Mouse (Mus musculus): Measurements from ENCODE around the gene Dcaf8. TPM values are rescaled to one million over a fixed set of nuclear protein-coding genes. Genes with fewer than 3 reads are reported as not detected.

The Dcaf8 gene
- polyA plus RNA-seq, 1 experiment from 2014 or later: 114 TPM

DNA sequence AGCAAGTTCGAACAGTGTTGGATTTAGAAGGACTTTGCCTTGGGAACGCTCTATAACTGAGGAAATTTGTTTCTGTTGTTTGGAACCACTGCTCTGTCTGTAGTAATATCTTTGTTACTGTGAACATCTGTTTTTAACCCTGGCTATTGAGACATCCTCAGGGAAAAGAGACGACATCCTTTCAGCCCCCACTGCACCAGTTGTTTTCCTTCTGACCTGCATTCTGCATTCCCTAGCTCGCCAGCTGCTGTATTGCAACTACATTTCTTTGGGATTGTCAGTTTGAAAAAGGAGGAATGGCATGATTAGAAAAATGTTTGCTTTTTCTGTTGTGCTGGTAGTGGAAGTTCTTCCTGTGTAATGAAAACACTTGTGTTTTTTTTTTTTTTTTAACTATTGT, 33.0 kb downstream of the Dcaf8 start:
- 41% methylated on average over 4 of the region's 4 CpGs for WGBS

DNA sequence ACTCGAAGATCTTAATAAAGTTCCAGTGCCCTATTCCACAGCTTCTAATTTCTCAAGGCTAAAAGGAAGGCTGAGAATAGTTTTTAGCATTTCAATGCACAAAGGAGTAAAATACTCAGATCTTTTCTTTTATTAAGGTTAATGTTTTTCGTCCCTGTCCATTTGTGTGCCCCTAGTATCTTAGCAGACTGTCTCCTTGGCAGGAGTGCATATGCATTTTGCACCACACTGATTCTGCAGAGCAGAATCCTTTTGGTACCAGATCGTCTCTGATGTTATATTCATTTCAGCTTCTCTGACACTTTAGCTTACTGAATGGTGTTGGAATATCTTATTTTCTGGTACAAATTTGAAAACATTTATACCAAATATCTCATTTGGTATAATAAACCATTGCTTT, 33.9 kb downstream of the Dcaf8 start:
- peaks cover 77% of the 10 kb centered on the region for H3K36me3 ChIP-seq (ENCODE audit: control insufficient read depth, insufficient read depth, low read length)

More for the DNA sequence above, 33.0 kb downstream of the Dcaf8 start:
- Histone ChIP-seq H3K4me2 (replicated peaks; ENCODE audit: low read depth, low read length) (no peak overlapping the region), H3K9me3 (ENCODE audit: control insufficient read depth, low read length) (no peaks in the 10 kb centered on the region), H3K27me3 (ENCODE audit: control insufficient read depth, insufficient read depth, low read length) (no peaks in the 10 kb centered on the region), H3K36me3 (ENCODE audit: control insufficient read depth, insufficient read depth, low read length) (peaks cover 76% of the 10 kb centered on the region), H3K27ac (ENCODE audit: low read depth, low read length) (no peak overlapping the region), H3K4me1 (ENCODE audit: control insufficient read depth, insufficient read depth, low read length) (no peaks in the 10 kb centered on the region), H3K9ac (ENCODE audit: low read depth, low read length) (no peak overlapping the region), H3K4me3 (ENCODE audit: low read length) (no peak overlapping the region)
- no peak for ATAC-seq (ENCODE audit: low FRiP score, low TSS enrichment)

GRCm38 (mm10) chr1:172183056-172183455, 35.2 kb downstream of the Dcaf8 start:
- WGBS: 96% methylated on average over 6 of the region's 6 CpGs
- no peak for ATAC-seq (ENCODE audit: low FRiP score, low TSS enrichment)
- Histone ChIP-seq H3K4me2 (replicated peaks; ENCODE audit: low read depth, low read length) (no peak overlapping the region), H3K4me3 (ENCODE audit: low read length) (no peak overlapping the region), H3K27ac (ENCODE audit: low read depth, low read length) (no peak overlapping the region), H3K9me3 (ENCODE audit: control insufficient read depth, low read length) (no peaks in the 10 kb centered on the region), H3K36me3 (ENCODE audit: control insufficient read depth, insufficient read depth, low read length) (peaks cover 78% of the 10 kb centered on the region), H3K4me1 (ENCODE audit: control insufficient read depth, insufficient read depth, low read length) (no peaks in the 10 kb centered on the region), H3K27me3 (ENCODE audit: control insufficient read depth, insufficient read depth, low read length) (no peaks in the 10 kb centered on the region), H3K9ac (ENCODE audit: low read depth, low read length) (no peak overlapping the region)

More for the DNA sequence above, 33.9 kb downstream of the Dcaf8 start:
- Histone ChIP-seq H3K9me3 (ENCODE audit: control insufficient read depth, low read length) (no peaks in the 10 kb centered on the region), H3K4me2 (replicated peaks; ENCODE audit: low read depth, low read length) (no peak overlapping the region), H3K27ac (ENCODE audit: low read depth, low read length) (no peak overlapping the region), H3K27me3 (ENCODE audit: control insufficient read depth, insufficient read depth, low read length) (no peaks in the 10 kb centered on the region), H3K4me3 (ENCODE audit: low read length) (no peak overlapping the region), H3K4me1 (ENCODE audit: control insufficient read depth, insufficient read depth, low read length) (no peaks in the 10 kb centered on the region), H3K9ac (ENCODE audit: low read depth, low read length) (no peak overlapping the region)
- ATAC-seq (ENCODE audit: low FRiP score, low TSS enrichment): no peak
- 93% methylated on average over 3 of the region's 3 CpGs for WGBS

GRCm38 (mm10) chr1:172183915-172184314, 36.0 kb downstream of the Dcaf8 start:
- Histone ChIP-seq H3K4me1 (ENCODE audit: control insufficient read depth, insufficient read depth, low read length) (no peaks in the 10 kb centered on the region), H3K27me3 (ENCODE audit: control insufficient read depth, insufficient read depth, low read length) (no peaks in the 10 kb centered on the region), H3K9ac (ENCODE audit: low read depth, low read length) (no peak overlapping the region), H3K9me3 (ENCODE audit: control insufficient read depth, low read length) (no peaks in the 10 kb centered on the region), H3K4me2 (replicated peaks; ENCODE audit: low read depth, low read length) (no peak overlapping the region), H3K4me3 (ENCODE audit: low read length) (no peak overlapping the region), H3K36me3 (ENCODE audit: control insufficient read depth, insufficient read depth, low read length) (peaks cover 80% of the 10 kb centered on the region), H3K27ac (ENCODE audit: low read depth, low read length) (no peak overlapping the region)
- no peak for ATAC-seq (ENCODE audit: low FRiP score, low TSS enrichment)

- no peak overlapping the region for H3K9ac ChIP-seq (ENCODE audit: low read depth, low read length)
- no peak overlapping the region for H3K4me3 ChIP-seq (ENCODE audit: low read length)
- H3K4me2 ChIP-seq (replicated peaks; ENCODE audit: low read depth, low read length): no peak overlapping the region
- no peaks in the 10 kb centered on the region for H3K27me3 ChIP-seq (ENCODE audit: control insufficient read depth, insufficient read depth, low read length)
- H3K36me3 ChIP-seq (ENCODE audit: control insufficient read depth, insufficient read depth, low read length): peaks cover 78% of the 10 kb centered on the region
- no peaks in the 10 kb centered on the region for H3K9me3 ChIP-seq (ENCODE audit: control insufficient read depth, low read length)
- no peak for ATAC-seq (ENCODE audit: low FRiP score, low TSS enrichment)
- 95% methylated on average over 10 of the region's 10 CpGs for WGBS
- no peak overlapping the region for H3K27ac ChIP-seq (ENCODE audit: low read depth, low read length)
- H3K4me1 ChIP-seq (ENCODE audit: control insufficient read depth, insufficient read depth, low read length): no peaks in the 10 kb centered on the region
Observed at GRCm38 (mm10) chr1:172186401-172187289, 38.8 kb downstream of the Dcaf8 start.

GRCm38 (mm10) chr1:172188891-172189290, 41.0 kb downstream of the Dcaf8 start:
- ATAC-seq (ENCODE audit: low FRiP score, low TSS enrichment): peak; percentile 71; the same call in 1 of the 2 replicates
- Histone ChIP-seq H3K4me3 (ENCODE audit: low read length) (no peak overlapping the region), H3K36me3 (ENCODE audit: control insufficient read depth, insufficient read depth, low read length) (peaks cover 83% of the 10 kb centered on the region), H3K27ac (ENCODE audit: low read depth, low read length) (no peak overlapping the region), H3K9ac (ENCODE audit: low read depth, low read length) (no peak overlapping the region), H3K9me3 (ENCODE audit: control insufficient read depth, low read length) (no peaks in the 10 kb centered on the region), H3K4me1 (ENCODE audit: control insufficient read depth, insufficient read depth, low read length) (no peaks in the 10 kb centered on the region), H3K27me3 (ENCODE audit: control insufficient read depth, insufficient read depth, low read length) (no peaks in the 10 kb centered on the region), H3K4me2 (replicated peaks; ENCODE audit: low read depth, low read length) (no peak overlapping the region)
- WGBS: 77% methylated on average over 4 of the region's 4 CpGs

DNA sequence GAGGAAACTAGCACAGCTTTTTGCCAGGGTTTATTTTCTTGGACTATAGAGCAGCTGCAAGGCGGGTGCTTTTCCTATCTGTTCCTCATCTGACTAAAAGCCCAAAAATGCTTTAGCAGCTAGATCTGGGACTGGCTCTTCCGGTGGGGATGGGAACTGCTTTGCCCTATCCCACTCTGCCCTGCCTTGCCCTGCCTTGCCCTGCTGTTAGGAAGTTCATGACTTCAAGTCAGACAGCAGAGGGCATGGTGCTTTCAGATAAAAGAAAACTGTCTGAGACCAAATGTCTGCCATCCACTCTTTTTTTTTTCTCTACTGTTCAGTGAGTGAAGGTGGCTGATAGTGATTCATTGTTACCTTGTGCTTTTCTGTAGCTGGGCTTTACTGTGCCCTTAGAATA, 43.7 kb downstream of the Dcaf8 start:
- H3K27me3 ChIP-seq (ENCODE audit: control insufficient read depth, insufficient read depth, low read length): no peaks in the 10 kb centered on the region

GRCm38 (mm10) chr1:172192217-172192616, 44.3 kb downstream of the Dcaf8 start:
- H3K4me2 ChIP-seq (replicated peaks; ENCODE audit: low read depth, low read length): no peak overlapping the region
- peaks cover 90% of the 10 kb centered on the region for H3K36me3 ChIP-seq (ENCODE audit: control insufficient read depth, insufficient read depth, low read length)
- WGBS: 89% methylated on average over 3 of the region's 3 CpGs
- no peak for ATAC-seq (ENCODE audit: low FRiP score, low TSS enrichment)
- no peaks in the 10 kb centered on the region for H3K9me3 ChIP-seq (ENCODE audit: control insufficient read depth, low read length)
- H3K4me3 ChIP-seq (ENCODE audit: low read length): no peak overlapping the region
- H3K27ac ChIP-seq (ENCODE audit: low read depth, low read length): no peak overlapping the region
- H3K9ac ChIP-seq (ENCODE audit: low read depth, low read length): no peak overlapping the region
- H3K27me3 ChIP-seq (ENCODE audit: control insufficient read depth, insufficient read depth, low read length): no peaks in the 10 kb centered on the region
- no peaks in the 10 kb centered on the region for H3K4me1 ChIP-seq (ENCODE audit: control insufficient read depth, insufficient read depth, low read length)

More for the DNA sequence above, 43.7 kb downstream of the Dcaf8 start:
- no peak overlapping the region for H3K4me3 ChIP-seq (ENCODE audit: low read length)
- no peak overlapping the region for H3K27ac ChIP-seq (ENCODE audit: low read depth, low read length)
- no peak overlapping the region for H3K4me2 ChIP-seq (replicated peaks; ENCODE audit: low read depth, low read length)
- H3K9ac ChIP-seq (ENCODE audit: low read depth, low read length): no peak overlapping the region
- ATAC-seq (ENCODE audit: low FRiP score, low TSS enrichment): no peak
- H3K4me1 ChIP-seq (ENCODE audit: control insufficient read depth, insufficient read depth, low read length): no peaks in the 10 kb centered on the region
- WGBS: 86% methylated on average over 2 of the region's 2 CpGs
- no peaks in the 10 kb centered on the region for H3K9me3 ChIP-seq (ENCODE audit: control insufficient read depth, low read length)
- peaks cover 90% of the 10 kb centered on the region for H3K36me3 ChIP-seq (ENCODE audit: control insufficient read depth, insufficient read depth, low read length)

DNA sequence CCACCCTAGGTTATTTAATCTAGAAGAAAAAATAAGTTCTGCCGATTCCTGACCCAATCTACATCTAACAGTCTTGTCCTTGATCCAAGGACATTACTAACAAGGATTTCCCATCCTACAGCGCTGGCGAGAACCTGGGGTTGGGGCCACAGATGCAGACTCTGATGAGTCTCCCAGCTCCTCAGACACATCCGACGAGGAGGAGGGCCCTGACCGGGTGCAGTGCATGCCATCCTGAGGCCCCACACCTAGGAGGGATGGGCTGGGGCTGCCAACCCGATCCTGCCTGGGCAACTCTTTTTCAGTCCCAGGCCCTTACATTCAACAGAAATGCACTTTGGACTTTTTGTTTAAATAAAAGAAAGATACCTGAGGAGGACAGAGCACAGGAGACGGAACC, 46.6 kb downstream of the Dcaf8 start:
- no peaks in the 10 kb centered on the region for H3K27me3 ChIP-seq (ENCODE audit: control insufficient read depth, insufficient read depth, low read length)
- 86% methylated on average over 8 of the region's 8 CpGs for WGBS
- no peaks in the 10 kb centered on the region for H3K4me1 ChIP-seq (ENCODE audit: control insufficient read depth, insufficient read depth, low read length)
- H3K9ac ChIP-seq (ENCODE audit: low read depth, low read length): no peak overlapping the region
- no peaks in the 10 kb centered on the region for H3K9me3 ChIP-seq (ENCODE audit: control insufficient read depth, low read length)
- no peak for ATAC-seq (ENCODE audit: low FRiP score, low TSS enrichment)
- H3K27ac ChIP-seq (ENCODE audit: low read depth, low read length): no peak overlapping the region
- H3K4me2 ChIP-seq (replicated peaks; ENCODE audit: low read depth, low read length): no peak overlapping the region
- H3K36me3 ChIP-seq (ENCODE audit: control insufficient read depth, insufficient read depth, low read length): peaks cover 91% of the 10 kb centered on the region
- H3K4me3 ChIP-seq (ENCODE audit: low read length): no peak overlapping the region

Measured in kidney, embryonic 14.5 days (tissue).